Mouse (Mus musculus) T-helper 1 cell (primary cell): Measurements from ENCODE around the gene Znhit6.

ENCODE experiments used
- in situ Hi-C: fragments of 300-600 bp; cut with MboI, MseI; formaldehyde crosslinking; loops from one replicate; pipeline ENCODE4 v1.15.1; 2025; ENCODE audit warnings: high pct_unique_total_duplicates

Gene Znhit6

DNA sequence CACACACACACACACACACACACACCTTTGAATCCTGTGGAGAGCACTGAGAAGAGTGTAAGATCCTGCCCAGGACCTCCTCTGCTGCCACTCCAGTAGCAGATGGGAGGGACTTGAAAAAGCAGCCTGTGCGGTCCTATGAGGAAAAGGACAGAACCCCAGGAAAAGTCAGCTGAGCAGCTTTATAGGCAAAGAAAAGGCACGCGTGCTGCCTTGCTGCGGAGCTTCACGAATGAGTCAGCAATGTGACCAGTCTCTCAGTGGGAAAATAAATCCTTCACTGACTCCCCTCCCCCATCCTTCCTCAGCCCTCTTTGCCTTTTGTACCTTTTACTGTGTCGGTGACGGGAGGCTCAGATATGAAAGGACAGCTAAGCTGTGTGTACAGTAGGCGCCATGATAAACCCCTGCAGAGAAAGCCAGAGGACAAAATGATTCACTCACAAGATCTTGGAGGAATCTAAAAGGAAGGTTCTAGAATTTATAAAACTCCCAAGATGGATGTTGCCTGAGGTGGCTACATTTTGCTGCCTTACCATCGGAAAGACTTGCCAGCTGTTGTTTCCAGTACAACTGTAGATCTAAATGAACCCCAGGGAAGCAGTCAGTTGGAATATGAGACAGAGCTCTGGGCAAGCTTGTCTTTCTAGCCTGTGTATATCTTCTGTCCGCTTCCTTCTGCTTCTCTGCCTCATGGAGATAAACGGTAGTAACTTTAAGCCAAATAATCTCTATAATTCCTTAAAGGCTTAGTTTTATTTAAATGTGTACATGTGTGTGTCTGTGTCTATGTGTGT lies 26.6 kb downstream of the Znhit6 start:
- in situ Hi-C loops = no loop called here

DNA sequence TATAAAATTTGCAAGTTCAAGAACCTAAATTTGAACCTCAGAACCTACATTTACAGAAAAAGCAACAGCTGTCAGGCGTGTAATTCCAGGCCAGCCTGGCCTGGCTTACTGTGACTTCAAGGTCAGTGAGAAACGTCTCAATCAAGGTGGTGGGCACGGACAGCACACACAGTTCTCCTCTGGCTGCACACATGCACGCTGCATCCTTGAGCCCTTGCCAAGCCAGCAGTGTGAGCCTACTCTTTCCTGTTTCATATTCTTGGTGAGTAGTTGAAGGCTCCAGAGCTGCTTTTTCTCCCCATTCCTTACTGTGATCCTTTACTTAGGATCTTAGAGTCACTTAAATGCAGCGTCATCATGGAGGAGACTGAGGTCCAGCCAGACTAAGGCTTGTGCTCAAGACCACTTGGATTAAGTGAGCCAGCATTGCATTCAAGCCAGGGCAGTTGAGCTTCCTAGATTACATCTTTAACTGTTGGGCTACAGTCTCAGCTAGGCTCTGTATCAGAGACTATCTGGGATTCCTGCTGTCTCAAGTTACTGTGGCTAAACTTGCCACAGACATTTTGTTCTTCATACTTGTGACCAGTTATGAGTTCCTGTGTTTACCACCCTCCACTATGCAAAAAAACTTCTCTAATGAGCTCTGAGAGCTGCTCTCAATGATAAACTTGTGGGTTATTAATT lies 29.6 kb downstream of the Znhit6 start:
- in situ Hi-C loops = no loop called here

DNA sequence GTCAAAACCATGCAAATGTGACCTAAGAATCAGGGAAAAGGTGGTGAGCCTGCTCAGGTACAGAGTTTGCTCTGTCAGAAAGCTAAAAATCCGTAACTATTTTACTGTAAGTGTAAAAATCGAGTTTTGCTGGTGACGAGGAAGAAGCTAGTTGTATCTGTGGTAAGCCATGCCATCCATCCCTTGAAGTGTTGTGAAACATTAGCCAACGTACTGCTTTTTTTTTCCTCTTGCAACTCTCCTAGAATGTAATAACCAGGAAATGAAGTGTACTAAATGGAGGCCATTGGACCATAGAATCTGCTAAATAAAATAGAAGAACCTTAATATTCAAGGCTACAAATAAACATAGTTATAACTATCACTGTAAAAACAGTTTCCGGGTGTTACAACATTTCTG lies 32.3 kb downstream of the Znhit6 start:
- in situ Hi-C loops = no loop called here

DNA sequence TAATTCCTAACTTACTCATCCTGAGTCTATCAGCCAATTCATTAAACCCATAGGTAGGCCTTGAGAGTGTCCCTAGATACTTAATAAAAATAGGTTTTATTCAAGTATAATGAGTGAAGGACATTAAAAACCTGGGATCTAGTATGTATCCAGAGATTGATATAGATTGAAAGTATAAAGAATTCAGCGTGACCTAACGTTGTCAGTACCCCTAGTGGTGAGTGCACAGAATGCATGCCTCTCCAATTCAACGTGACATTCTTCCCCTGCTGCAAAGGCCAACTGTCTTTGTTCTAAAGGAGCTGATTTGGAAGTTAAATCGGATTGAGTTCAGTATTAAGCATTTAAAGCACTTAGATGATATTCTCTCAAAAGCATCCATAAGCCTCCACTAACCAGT lies 36.7 kb downstream of the Znhit6 start:
- in situ Hi-C loops = loop anchor here (5.0 kb wide), 1 partner anchor 35 kb away; the partner anchor contains the start of gene Ccn1

DNA sequence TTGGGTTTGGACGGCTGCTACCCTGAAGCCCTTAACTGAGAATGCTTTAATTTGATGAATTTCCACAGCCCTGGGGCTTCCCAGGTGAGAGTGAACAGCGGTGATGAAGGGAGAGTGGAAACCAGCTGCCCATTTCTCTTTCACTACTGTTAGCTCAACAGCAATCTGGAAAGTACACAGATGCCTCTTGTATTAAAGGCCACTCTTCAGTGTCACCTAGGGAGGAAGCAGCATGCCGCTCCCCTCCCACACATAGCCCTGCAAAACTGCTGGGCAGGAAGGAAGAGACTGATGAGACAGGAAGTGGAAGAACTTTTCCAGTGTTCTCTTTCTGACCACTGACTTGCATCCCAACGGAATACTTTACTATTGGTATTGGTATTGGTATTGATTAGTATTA lies 37.2 kb downstream of the Znhit6 start:
- in situ Hi-C loops = loop anchor here (5.0 kb wide), 1 partner anchor 34 kb away; the partner anchor contains the start of gene Ccn1

DNA sequence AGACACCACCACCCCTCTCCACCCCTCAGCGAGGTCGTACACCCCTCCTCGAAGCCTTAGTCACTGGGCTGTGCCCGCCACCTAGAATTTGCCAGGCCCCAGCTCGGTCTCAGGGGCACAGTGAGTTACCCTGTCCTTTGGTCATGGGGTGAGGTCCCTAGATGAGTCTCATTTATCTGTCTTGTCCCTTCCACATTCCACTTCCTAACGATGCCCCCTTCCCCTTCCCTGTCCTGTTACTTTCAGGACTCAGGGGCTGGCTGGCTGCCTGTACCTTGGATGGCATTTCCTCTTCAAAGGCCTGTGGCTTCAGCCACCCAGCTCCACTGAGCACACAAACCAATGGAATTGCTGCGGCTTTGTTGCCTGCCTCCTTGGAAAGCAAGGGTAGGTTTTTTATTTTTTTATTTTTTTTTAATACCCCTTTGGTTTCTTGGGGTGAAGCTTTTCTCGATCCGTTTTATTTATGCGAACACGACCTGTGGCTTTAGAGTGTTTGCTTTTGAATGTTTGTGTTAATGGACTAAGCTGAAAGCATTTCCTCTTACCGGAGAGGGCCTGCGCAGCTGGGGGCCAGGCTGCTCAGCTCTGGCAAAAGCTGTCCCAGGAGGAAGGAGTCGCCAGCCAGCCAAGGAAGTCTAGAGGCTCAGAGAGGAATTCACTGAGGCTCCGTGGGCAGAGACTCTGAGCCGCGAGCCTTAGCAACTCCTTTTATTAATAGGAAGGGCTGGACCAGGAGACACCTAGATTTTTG lies 38.5 kb downstream of the Znhit6 start:
- in situ Hi-C loops = loop anchor here (5.0 kb wide), 1 partner anchor 33 kb away; the partner anchor contains the start of gene Ccn1

DNA sequence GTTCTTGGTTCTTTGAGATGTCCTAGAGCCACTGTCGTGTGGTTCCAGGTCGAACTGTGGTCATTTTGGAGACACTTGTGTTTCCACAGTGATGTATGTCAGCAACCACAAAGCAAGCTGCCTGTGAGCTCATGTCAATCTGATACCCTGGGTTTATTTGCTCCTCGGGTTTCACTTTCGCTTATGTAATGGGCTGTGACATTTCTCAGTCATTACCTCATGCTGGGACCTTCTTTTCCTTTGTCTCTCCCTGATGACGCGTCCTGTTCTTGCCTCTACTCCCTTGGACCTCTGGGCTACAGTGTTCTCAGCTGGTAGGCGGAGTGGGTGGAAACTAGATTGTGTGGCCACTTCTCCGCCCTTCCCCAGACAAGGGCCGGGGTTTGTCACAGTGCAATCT lies 42.3 kb downstream of the Znhit6 start:
- in situ Hi-C loops = no loop called here

DNA sequence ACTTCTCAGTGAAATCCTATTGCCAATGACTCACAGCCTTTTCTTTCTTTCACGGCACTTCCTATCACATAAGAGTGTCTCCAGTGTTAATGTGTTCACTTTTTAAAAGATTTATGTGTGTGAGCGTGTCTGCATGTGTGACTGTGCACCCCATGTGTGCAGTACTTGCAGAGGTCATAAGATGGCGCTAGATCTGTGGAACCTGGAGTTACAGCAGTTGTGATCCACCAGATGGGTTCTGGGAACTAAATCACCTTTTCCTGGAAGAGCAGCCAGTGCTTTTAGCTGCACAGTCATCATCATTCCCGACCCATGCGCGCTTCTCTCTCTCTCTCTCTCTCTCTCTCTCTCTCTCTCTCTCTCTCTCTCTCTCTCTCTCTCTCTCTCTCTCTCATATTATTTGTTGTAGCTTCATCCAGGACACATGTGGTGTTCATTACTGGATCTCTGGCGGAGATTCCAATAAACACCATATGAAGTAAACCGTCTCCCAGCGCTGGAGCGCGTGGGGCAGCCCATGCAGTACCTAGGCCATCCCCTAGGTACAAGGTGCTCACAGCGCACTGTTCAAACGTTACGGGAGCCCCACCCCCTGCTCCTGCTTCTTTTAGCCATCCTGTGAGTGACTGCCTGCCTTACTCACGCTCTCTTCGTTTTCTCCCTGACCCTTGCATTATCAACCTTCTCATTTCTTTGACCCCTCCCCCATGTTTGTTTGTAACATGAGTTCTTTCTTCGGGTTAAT lies 43.8 kb downstream of the Znhit6 start:
- in situ Hi-C loops = no loop called here

DNA sequence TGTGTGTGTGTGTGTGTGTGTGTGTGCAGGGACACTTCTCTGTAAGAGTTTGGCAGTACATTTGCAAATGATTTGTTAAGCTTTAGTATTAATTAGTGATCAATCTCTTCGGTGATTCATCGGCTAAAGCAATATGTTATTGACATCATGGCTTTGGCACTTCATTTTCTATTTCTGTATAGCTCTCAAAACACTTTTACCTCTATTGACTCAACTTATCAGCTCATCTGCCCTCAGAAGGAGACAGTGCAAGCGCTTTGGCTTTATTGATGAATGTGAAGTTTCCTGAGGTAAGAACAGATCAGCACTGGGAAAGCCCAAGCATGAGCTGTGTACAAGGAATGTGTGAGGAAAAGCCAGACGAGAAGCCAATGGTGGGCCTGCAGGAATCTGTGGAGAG lies 45.2 kb downstream of the Znhit6 start:
- in situ Hi-C loops = no loop called here

DNA sequence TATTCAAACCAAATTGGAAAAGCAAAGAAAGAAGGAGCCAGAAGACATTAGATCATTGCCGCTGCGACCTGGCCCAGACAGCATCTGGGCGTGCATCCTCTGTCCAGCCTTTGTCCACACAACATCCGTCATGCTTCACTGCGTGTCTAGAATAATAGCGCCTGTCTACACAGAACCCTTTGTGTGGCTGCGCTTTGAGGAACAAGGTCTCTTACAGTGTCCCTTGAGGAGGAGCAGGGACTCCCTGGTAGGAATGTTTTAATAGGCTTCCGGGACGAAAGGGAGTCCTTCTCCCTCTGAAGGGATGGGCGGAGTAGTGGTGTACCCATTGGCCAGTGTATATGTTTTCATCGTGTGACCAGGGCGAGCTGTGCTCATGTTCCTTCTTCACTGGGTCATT lies 47.0 kb downstream of the Znhit6 start:
- in situ Hi-C loops = no loop called here

DNA sequence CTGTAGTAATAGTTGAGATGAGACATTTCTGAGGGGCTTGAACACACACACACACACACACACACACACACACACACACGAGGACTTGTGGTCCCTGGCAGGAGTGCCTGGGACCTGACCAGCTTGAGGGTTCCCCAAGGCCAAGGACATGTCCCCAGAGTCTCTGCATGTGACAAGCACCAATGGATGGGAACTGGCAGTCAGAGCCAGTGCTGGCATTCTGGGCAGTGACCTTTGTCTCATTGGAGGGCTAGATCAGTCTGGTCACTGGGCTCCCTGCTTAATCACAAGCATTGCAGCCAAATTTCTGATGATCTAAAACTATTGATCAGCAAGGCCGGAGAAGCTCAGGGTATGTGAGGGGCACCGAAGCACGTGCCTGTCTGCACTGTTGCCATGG lies 48.8 kb downstream of the Znhit6 start:
- in situ Hi-C loops = no loop called here

DNA sequence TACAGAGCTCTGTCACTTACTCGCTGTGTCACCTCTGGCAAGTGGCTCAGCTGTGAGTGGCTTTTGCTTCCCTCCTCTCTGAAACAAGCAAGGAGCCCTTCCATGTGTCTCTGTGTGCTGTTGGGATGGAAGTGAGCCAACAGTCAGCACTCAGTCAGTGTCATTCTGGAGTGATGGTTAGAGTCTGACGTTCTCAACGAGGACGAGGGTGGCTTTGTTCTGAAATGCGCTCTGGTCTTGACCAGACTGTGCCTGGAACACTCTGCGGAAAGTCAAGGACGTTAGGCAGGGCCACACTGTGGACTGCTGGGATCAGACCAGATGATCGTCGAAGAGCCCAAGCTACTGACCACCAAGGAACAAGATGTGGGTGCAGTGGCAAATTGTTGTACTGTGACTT lies 49.5 kb downstream of the Znhit6 start:
- in situ Hi-C loops = no loop called here

DNA sequence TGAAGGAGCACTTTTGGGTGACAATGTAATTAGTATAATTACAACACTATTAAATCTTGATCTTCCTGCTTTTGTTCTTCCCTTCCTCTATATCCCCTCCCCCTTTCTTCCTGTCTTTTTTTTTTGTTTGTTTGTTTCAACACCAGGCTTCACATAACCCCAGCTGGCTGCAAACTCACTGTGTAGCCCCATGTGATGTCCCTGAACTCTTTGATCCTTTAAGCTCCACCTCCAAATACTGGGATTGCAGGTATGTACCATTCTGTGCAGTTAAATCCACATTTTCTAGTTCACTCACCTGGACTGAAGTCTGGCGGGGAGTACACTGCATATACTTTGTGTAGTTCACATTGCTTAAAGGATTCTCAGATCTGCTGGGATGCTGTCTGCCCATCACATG lies 50.1 kb downstream of the Znhit6 start:
- in situ Hi-C loops = no loop called here

DNA sequence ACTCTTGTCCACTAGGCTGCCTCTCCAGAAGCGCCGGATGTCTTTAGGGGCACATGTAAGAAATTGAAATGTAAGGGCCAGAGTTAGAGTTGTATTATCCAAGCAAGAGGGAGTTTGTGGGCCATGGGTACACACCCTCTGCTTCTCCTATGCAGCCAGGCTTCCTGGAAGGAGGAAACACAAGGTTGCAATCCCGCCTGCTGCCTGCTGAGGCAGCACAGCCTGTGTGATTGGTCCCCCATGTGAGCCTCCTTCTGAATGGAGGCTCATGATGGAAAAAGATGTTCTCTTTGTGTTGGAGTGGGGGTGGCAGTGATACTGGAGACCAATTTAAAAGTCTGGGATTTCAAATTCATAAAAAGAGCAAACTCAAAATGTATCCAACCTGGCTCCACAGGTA lies 51.8 kb downstream of the Znhit6 start:
- in situ Hi-C loops = no loop called here

DNA sequence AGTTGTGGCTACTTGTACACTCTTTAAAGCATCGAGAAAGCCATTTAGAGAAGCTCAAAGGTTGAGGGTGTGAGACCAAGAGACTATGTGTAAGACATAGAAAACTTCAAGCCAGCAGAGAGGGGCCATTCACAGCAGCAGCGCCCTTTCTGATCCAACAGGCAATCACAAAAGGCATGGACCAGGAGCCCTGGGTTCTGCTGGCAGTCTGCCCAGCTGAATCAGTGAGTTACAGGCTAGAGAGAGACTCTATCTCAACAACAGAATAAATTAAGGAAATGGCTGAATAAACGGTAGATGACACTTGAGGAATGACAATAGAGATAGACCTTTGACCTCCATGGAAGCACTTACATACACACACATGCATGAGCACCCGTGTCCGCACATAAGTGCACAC lies 52.6 kb downstream of the Znhit6 start:
- in situ Hi-C loops = no loop called here

DNA sequence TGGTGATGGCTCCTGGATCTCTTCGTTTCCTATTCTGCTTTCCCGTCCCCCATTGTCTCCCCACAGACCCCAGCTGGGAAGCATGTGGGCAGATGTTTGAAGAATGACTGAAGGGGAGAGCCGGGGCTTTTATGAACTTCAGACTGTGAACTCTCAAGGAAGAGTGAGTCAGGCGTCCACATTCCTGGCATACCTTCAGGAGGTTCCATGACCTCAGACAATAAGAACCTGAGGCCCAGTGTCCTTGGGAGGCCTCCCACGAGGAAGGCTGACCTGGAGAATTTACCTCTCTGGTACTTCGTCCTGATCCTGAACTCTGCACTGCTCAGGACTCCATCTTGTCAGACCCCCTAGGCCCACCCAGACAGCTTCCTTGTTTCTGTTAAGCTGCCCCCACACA lies 56.9 kb downstream of the Znhit6 start:
- in situ Hi-C loops = no loop called here

DNA sequence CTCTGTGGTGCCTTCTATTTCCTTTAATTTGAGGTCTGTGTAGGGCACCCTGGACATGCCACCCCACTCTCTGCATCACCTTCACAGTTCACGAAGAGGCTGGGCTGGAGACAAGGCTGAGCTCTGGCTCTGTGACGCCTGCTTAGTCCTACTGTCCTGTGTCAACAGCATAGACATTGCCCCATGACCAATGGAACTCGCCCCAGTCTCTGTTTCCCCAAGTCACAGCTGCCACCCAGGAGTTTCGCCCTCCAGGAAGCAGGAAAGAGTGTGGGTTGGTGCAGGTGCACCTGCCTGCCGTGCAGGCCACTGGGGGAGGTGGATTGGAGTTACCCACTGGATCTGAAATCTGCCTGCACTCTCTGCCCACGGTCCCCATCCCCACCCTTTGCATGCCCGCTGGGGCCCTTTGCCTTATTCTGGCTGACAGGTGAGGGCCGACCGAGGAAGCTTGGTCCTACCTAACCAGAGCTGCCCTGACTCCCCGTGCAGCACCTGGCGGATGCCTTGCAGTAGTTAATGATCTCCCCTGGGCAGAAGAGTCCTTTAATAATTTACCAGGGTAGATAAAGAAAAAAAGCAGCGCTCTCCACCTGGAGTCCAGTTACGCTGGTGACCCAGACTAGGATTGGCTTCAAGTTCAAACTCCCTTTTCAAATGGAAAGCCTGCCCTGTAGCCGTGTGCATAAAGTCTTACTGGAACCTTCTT lies 58.2 kb downstream of the Znhit6 start:
- in situ Hi-C loops = no loop called here

DNA sequence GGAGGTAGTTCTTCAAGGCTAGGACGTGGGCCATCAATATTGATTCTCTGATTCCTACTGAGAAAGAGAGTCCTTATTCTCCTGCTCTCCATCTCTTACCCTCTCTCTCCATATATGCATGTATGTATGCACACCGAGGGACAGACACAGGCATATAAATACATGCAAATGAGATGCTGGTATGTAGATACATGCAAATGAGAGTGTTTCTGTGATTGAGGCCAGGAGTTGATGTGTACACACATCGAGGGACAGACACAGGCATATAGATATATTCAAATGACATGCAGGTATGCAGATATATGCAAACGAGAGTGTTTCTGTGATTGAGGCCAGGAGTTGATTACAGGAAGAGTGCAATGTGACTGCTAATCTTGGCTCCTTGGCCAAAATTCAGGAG lies 64.2 kb downstream of the Znhit6 start:
- in situ Hi-C loops = no loop called here

DNA sequence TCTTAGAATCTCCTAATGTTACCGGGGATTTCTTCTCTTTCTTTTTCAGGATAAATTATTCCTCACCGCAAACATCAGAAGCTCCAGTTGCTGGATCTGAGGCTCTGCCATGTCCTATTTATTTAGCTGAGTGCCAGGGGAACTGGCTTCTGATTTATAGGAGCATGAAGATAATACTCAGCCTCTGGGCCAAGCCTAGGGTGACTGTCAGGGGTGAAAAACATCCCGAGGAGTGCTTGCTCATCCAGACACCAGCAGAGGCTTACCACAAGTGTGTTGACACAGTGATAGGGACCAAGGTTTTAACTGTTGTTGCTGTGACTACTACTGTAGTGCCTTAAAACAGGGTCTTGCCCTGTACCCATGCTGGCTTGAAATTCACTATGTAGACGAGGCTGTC lies 64.6 kb downstream of the Znhit6 start:
- in situ Hi-C loops = no loop called here

DNA sequence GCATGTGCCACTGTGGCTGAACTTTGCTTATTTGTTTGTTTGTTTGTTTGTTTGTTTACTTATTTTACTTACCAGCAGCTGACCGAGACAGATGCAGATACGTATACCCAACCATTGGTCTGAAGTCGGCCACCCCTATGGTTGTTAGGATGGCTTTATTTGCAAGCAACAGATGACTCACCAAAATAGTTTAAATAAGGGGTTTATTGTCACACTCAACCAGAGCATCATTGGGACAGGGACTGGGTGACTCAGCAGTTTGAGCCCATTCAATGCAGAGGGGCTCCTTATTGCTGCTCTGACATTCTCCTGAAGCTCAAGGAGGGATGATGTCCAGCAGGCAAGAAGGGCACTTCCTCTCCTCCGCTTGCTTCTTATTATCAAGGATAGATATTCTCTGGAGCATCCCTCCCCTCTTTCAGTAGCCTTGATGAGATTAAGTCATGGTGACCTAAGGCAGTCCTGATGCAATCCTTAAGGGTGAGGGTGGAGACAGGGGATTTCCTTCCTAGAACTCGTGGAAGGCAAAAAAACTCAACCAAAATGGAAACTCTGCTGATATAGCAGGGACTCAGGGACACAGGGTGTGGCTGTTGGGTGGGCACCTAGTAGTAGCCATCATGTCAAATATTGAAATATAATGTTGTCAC lies 65.2 kb downstream of the Znhit6 start:
- in situ Hi-C loops = no loop called here

DNA sequence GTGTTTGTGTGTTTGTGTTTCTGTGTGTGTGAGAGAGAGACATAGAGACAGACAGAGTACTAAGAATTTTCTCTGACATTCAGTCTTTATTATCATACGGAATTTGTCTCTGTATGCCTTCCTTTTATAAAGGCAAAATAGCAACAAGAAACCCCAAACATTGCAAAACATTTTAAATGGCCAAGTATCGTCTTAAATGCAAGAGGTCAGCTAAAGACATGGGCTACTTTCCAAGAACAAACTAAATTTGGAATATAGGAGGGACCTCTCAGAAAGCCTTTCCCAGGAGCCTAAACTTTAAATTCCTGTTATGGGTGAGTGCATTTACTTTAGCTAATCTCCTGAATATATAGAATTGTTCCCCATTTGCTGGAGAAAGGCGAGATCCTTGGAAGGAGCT lies 65.9 kb downstream of the Znhit6 start:
- in situ Hi-C loops = no loop called here
